Comparison of ENCODE assay signal across 20 mouse cellular contexts in genomic region chr8:12040924-12041323, GRCm38 (mm10).
DNase-seq lines count a peak whose midpoint lies in the region; ATAC-seq and TF ChIP-seq lines count a peak whose summit lies in the region.
"Had no signal": no experiment of that assay in that cellular context is flagged by ENCODE, and none has a peak within 500 bp of the region (broad histone marks: within the 10 kb centered on the region; RNA-seq: fewer than 3 reads in every experiment).

No protein-coding gene starts in this region.

- H3K4me1 ChIP-seq in liver, adult 2 months (ENCODE audit: control insufficient read depth, insufficient read depth, low read length): no peaks in the 10 kb centered on the region; the same call in 1 of the 2 replicates
- H3K4me1 ChIP-seq in stomach, embryonic 16.5 days (ENCODE audit: control insufficient read depth, insufficient read depth, low read length): no peaks in the 10 kb centered on the region; the same call in 1 of the 2 replicates
- no peaks in the 10 kb centered on the region; the same call in 1 of the 2 replicates for H3K4me1 ChIP-seq in stomach, postnatal 0 days (replicated peaks; ENCODE audit: control insufficient read depth, insufficient read depth)
- no peaks in the 10 kb centered on the region for H3K4me1 ChIP-seq in liver, embryonic 13.5 days (replicated peaks)
- H3K4me1 ChIP-seq: limb, embryonic 15.5 days had no signal

- WGBS in liver, adult 2 months: 53% methylated on average over 3 of the region's 3 CpGs
- 74% methylated on average over 3 of the region's 3 CpGs for WGBS in stomach, embryonic 16.5 days
- WGBS in stomach, postnatal 0 days: 76% methylated on average over 3 of the region's 3 CpGs
- 41% methylated on average over 3 of the region's 3 CpGs for whole genome bisulfite sequencing in liver, embryonic 13.5 days (ENCODE audit: insufficient replicate concordance)

- no peak overlapping the region for H3K9ac ChIP-seq in liver, adult 2 months (ENCODE audit: low read depth, low read length)
- H3K9ac ChIP-seq in stomach, embryonic 16.5 days (ENCODE audit: low read length): no peak overlapping the region
- H3K9ac ChIP-seq in stomach, postnatal 0 days (ENCODE audit: low read length): no peak overlapping the region
- H3K9ac ChIP-seq in liver, embryonic 13.5 days: no peak overlapping the region
- H3K9ac ChIP-seq: hindbrain, embryonic 15.5 days; limb, embryonic 15.5 days had no signal

- peak overlapping the region; percentile 55 for H3K27ac ChIP-seq in liver, adult 2 months (replicated peaks; ENCODE audit: insufficient read depth, low read depth, low read length)
- no peak overlapping the region for H3K27ac ChIP-seq in stomach, embryonic 16.5 days (ENCODE audit: low read length)
- H3K27ac ChIP-seq in stomach, postnatal 0 days (replicated peaks): no peak overlapping the region
- H3K27ac ChIP-seq in liver, embryonic 13.5 days: peak overlapping the region; percentile 51; the same call in 1 of the 2 replicates
- H3K27ac ChIP-seq: embryonic facial prominence, embryonic 10.5 days; hindbrain, embryonic 15.5 days; limb, embryonic 15.5 days; midbrain, embryonic 10.5 days had no signal

- no peak for DNase-seq in liver, adult 2 months (ENCODE audit: extremely low read depth, low read depth, low spot score)
- no peak for DNase-seq in liver
- DNase-seq in stomach, postnatal 0 days (ENCODE audit: low spot score): no peak
- DNase-seq in liver, embryonic 13.5 days: no peak
- DNase-seq in cerebellum, postnatal 36 days: no peak
- DNase-seq in layer of hippocampus, adult 11-12 months (ENCODE audit: low spot score): no peak
- DNase-seq: adrenal gland, postnatal 36 days; cerebellum, adult 18-20 months; cerebellum, postnatal 25 days; gastrocnemius, postnatal 10 days; heart, adult 18-20 months; kidney, adult 18-20 months; kidney, postnatal 14 days; retina, postnatal 1 day; thymus, postnatal 25 days had no signal

- ATAC-seq in stomach, embryonic 16.5 days (ENCODE audit: insufficient read depth, low FRiP score): no peak
- ATAC-seq in stomach, postnatal 0 days (ENCODE audit: low FRiP score, low TSS enrichment): no peak
- no peak for ATAC-seq in liver, embryonic 13.5 days (ENCODE audit: low read depth)

- 0 out of 2 replicates have a peak overlapping the region, but pooled peaks have one; percentile 17 for H3K4me2 ChIP-seq in stomach, embryonic 16.5 days (ENCODE audit: low read depth, low read length)
- no peak overlapping the region for H3K4me2 ChIP-seq in stomach, postnatal 0 days (replicated peaks; ENCODE audit: low read depth)
- no peak overlapping the region for H3K4me2 ChIP-seq in liver, embryonic 13.5 days
- H3K4me2 ChIP-seq: hindbrain, embryonic 15.5 days; limb, embryonic 15.5 days had no signal

- TF ChIP-seq EP300 in stomach, postnatal 0 days (optimal IDR thresholded peaks at IDR 0.05): no peak

- no peaks in the 10 kb centered on the region for H3K27me3 ChIP-seq in liver, adult 2 months (ENCODE audit: control insufficient read depth, insufficient read depth, low read length)
- no peaks in the 10 kb centered on the region for H3K27me3 ChIP-seq in stomach, embryonic 16.5 days (ENCODE audit: control insufficient read depth, insufficient read depth, low read length)
- no peaks in the 10 kb centered on the region for H3K27me3 ChIP-seq in stomach, postnatal 0 days (ENCODE audit: control insufficient read depth, insufficient read depth, low read length)
- H3K27me3 ChIP-seq in liver, embryonic 13.5 days: 0 out of 2 replicates have a peak, but pooled peaks cover 2% of the 10 kb centered on the region

- H3K36me3 ChIP-seq in liver, adult 2 months (ENCODE audit: control insufficient read depth, insufficient read depth, low read length): no peaks in the 10 kb centered on the region
- no peaks in the 10 kb centered on the region for H3K36me3 ChIP-seq in stomach, embryonic 16.5 days (ENCODE audit: control insufficient read depth, insufficient read depth, low read length)
- no peaks in the 10 kb centered on the region for H3K36me3 ChIP-seq in stomach, postnatal 0 days (ENCODE audit: control insufficient read depth, insufficient read depth, low read length)
- no peaks in the 10 kb centered on the region for H3K36me3 ChIP-seq in liver, embryonic 13.5 days
- H3K36me3 ChIP-seq: embryonic facial prominence, embryonic 10.5 days; hindbrain, embryonic 15.5 days; limb, embryonic 15.5 days; midbrain, embryonic 10.5 days had no signal

- no peak for TF ChIP-seq POLR2A in liver, adult 2 months (IDR thresholded peaks at IDR 0.05; ENCODE audit: extremely low read depth, insufficient read depth, low read length)

- TF ChIP-seq CTCF in liver, adult 2 months (IDR thresholded peaks at IDR 0.05; ENCODE audit: low read depth, low read length): no peak
- no peak for TF ChIP-seq CTCF in stomach, postnatal 0 days (IDR thresholded peaks at IDR 0.05; ENCODE audit: low read depth)

- no peaks in the 10 kb centered on the region for H3K9me3 ChIP-seq in stomach, embryonic 16.5 days (replicated peaks; ENCODE audit: control insufficient read depth, low read length)
- H3K9me3 ChIP-seq in stomach, postnatal 0 days (ENCODE audit: control insufficient read depth, low read length): no peaks in the 10 kb centered on the region
- H3K9me3 ChIP-seq in liver, embryonic 13.5 days (replicated peaks): no peaks in the 10 kb centered on the region
- H3K9me3 ChIP-seq: embryonic facial prominence, embryonic 10.5 days; hindbrain, embryonic 15.5 days; limb, embryonic 15.5 days; midbrain, embryonic 10.5 days had no signal

- H3K4me3 ChIP-seq in liver, adult 2 months (ENCODE audit: insufficient read depth, low read depth, low read length): no peak overlapping the region
- no peak overlapping the region for H3K4me3 ChIP-seq in stomach, embryonic 16.5 days (replicated peaks; ENCODE audit: low read length)
- H3K4me3 ChIP-seq in stomach, postnatal 0 days (ENCODE audit: low read depth, low read length): no peak overlapping the region
- H3K4me3 ChIP-seq in liver, embryonic 13.5 days (replicated peaks): no peak overlapping the region
- H3K4me3 ChIP-seq: embryonic facial prominence, embryonic 10.5 days; hindbrain, embryonic 15.5 days; limb, embryonic 15.5 days; midbrain, embryonic 10.5 days had no signal

- no peaks in the 10 kb centered on the region for H3K79me2 ChIP-seq in liver, adult 2 months (ENCODE audit: control insufficient read depth, insufficient read depth, low read length)

Comparison
In these comparisons a context has a peak if more than half of its experiments do, and no peak if none do; other contexts are left out.
1. H3K27ac ChIP-seq: peak in liver, adult 2 months (single experiment) and liver, embryonic 13.5 days (single experiment); none in stomach, embryonic 16.5 days (single experiment) and stomach, postnatal 0 days (single experiment).